Mouse (Mus musculus): ENCODE data around the gene Mapk14. TPM values are rescaled to one million over a fixed set of nuclear protein-coding genes. Genes with fewer than 3 reads are reported as not detected.

The Mapk14 gene
- total and polyA plus RNA-seq, 3 experiments = 22.6 to 59.8 (median 27.6) TPM

DNA sequence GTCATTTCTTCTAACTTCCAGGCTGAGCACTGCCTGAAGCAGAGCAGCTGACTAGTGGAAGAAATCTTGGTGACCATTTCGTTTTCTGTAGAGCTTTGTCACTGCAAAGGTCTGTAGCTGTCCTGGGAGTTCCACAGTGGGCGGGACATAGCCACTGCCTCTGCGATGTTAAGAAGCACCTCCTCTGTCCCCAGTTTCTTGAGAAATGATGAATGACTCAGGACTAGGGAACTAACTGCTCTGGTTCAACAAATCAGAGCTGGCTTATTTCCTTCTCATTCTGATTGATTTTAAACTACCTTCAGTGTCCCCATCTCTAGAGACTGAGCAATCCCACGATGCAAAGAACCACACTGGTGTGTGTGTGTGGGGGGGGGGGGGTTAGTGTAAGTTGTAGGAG, 47.0 kb upstream of the Mapk14 start:
- dilution Hi-C loops (cut with MboI; ENCODE audit: extremely low pct_ligation_motif_present, extremely low pct_unique_long_range_greater_than_20kb, low sequenced_read_pairs) = no loop called here
- Histone ChIP-seq H3K4me3 (replicated peaks in 1 of 3; ENCODE audit: low read depth in 2 of 3, low read length in 2 of 3, poor library complexity in 1 of 3) (no peak overlapping the region), H3K9ac (ENCODE audit: insufficient read depth, low read depth) (no peak overlapping the region)

DNA sequence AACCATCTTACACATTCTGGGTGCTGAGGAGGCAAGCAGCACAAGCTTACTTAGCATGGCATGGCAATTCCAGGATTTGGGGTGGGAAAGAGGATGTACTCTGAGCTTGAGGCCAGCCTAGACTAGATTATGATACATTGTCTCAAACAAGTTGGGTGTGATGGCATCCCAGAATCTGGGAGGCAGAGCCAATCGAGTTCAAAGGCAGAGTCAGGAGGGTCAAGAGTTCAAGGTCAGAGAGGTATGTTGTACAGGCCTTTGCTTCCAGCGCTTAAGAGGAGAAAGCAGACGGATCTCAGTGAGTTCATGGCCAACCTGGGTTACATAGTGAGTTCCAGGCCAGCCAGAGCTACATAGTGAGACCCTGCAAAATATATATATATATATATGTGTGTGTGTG, 44.9 kb upstream of the Mapk14 start:
- Histone ChIP-seq H3K79me2 (replicated peaks; ENCODE audit: control insufficient read depth, extremely low read depth, insufficient read depth, poor library complexity, severe bottlenecking) (no peaks in the 10 kb centered on the region), H3K27me3 (replicated peaks) (no peaks in the 10 kb centered on the region), H3K4me3 (replicated peaks in 1 of 3; ENCODE audit: low read depth in 2 of 3, low read length in 2 of 3, poor library complexity in 1 of 3) (no peak overlapping the region), H3K9me3 (replicated peaks; ENCODE audit: low read length) (no peaks in the 10 kb centered on the region), H3K9ac (ENCODE audit: insufficient read depth, low read depth) (no peak overlapping the region), H3K4me1 (ENCODE audit: control insufficient read depth in 1 of 2, insufficient read depth in 2 of 2) (peaks cover 0 to 5% of the 10 kb centered on the region in 2 experiments; a peak in 3 of 4 replicates), H3K36me3 (replicated peaks in 1 of 2; ENCODE audit: control insufficient read depth in 1 of 2, insufficient read depth in 1 of 2, low read length in 1 of 2) (no peaks in the 10 kb centered on the region), H3K27ac (ENCODE audit: insufficient read depth, low read depth) (no peak overlapping the region), H3K4me2 (ENCODE audit: insufficient read depth, low read depth, poor library complexity, severe bottlenecking) (no peak overlapping the region)
- dilution Hi-C loops (cut with MboI; ENCODE audit: extremely low pct_ligation_motif_present, extremely low pct_unique_long_range_greater_than_20kb, low sequenced_read_pairs) (no loop called here), in situ Hi-C loops (cut with MboI; ENCODE audit: low pct_ligation_motif_present, low pct_unique_long_range_greater_than_20kb, low sequenced_read_pairs) (no loop called here)
- TF ChIP-seq NRF1 (IDR thresholded peaks at IDR 0.05; ENCODE audit: low read depth, low read length) = no peak
- no peak for DNase-seq (ENCODE audit: extremely low read depth)

More for the DNA sequence above, 47.0 kb upstream of the Mapk14 start:
- Histone ChIP-seq H3K27me3 (replicated peaks) (no peaks in the 10 kb centered on the region), H3K79me2 (replicated peaks; ENCODE audit: control insufficient read depth, extremely low read depth, insufficient read depth, poor library complexity, severe bottlenecking) (no peaks in the 10 kb centered on the region), H3K36me3 (replicated peaks in 1 of 2; ENCODE audit: control insufficient read depth in 1 of 2, insufficient read depth in 1 of 2, low read length in 1 of 2) (no peaks in the 10 kb centered on the region), H3K4me2 (ENCODE audit: insufficient read depth, low read depth, poor library complexity, severe bottlenecking) (no peak overlapping the region), H3K27ac (ENCODE audit: insufficient read depth, low read depth) (no peak overlapping the region), H3K9me3 (replicated peaks; ENCODE audit: low read length) (no peaks in the 10 kb centered on the region), H3K4me1 (ENCODE audit: control insufficient read depth in 1 of 2, insufficient read depth in 2 of 2) (peaks cover 0 to 5% of the 10 kb centered on the region in 2 experiments; a peak in 3 of 4 replicates)
- no peak for DNase-seq (ENCODE audit: extremely low read depth)
- no peak for TF ChIP-seq POLR2A (IDR thresholded peaks at IDR 0.05; ENCODE audit: low read depth, low read length)
- TF ChIP-seq NELFE (IDR thresholded peaks at IDR 0.05; ENCODE audit: low read depth, low read length) = no peak
- TF ChIP-seq ELF1 (IDR thresholded peaks at IDR 0.05; ENCODE audit: low read depth, low read length) = no peak
- no peak for TF ChIP-seq JUN (IDR thresholded peaks at IDR 0.05; ENCODE audit: insufficient read depth, low read depth, low read length)
- no peak for TF ChIP-seq IRF4 (IDR thresholded peaks at IDR 0.05; ENCODE audit: low read depth, low read length)
- no peak for TF ChIP-seq GABPA (IDR thresholded peaks at IDR 0.05; ENCODE audit: insufficient replicate concordance, low read depth, low read length)
- no peak for TF ChIP-seq USF2 (conservative IDR thresholded peaks at IDR 0.05; ENCODE audit: low read depth, low read length)
- TF ChIP-seq ZC3H11A (IDR thresholded peaks at IDR 0.05; ENCODE audit: low read depth, low read length) = no peak
- no peak for TF ChIP-seq USF1 (IDR thresholded peaks at IDR 0.05; ENCODE audit: low read depth, low read length)
- no peak for TF ChIP-seq CTCF (conservative IDR thresholded peaks at IDR 0.05 in 1 of 2, IDR thresholded peaks at IDR 0.05 in 1 of 2; ENCODE audit: low read depth in 2 of 2, low read length in 2 of 2)
- no peak for TF ChIP-seq ZNF384 (IDR thresholded peaks at IDR 0.05; ENCODE audit: low read depth, low read length)
- no peak for TF ChIP-seq ZMIZ1 (IDR thresholded peaks at IDR 0.05; ENCODE audit: low read depth, low read length)
- no peak for TF ChIP-seq MYC (IDR thresholded peaks at IDR 0.05; ENCODE audit: low read depth, low read length)
- no peak for TF ChIP-seq BHLHE40 (IDR thresholded peaks at IDR 0.05; ENCODE audit: low read depth, low read length)
- TF ChIP-seq ETS1 (conservative IDR thresholded peaks at IDR 0.05; ENCODE audit: low read depth, low read length) = no peak
- no peak for TF ChIP-seq PAX5 (IDR thresholded peaks at IDR 0.05; ENCODE audit: low read length)
- TF ChIP-seq MAX (IDR thresholded peaks at IDR 0.05; ENCODE audit: low read length) = no peak
- TF ChIP-seq MEF2A (IDR thresholded peaks at IDR 0.05; ENCODE audit: borderline replicate concordance, low read depth, low read length) = no peak
- in situ Hi-C loops (cut with MboI; ENCODE audit: low pct_ligation_motif_present, low pct_unique_long_range_greater_than_20kb, low sequenced_read_pairs) = no loop called here

Data from CH12.LX (cell line).